Mouse (Mus musculus) cortical plate, adult 2 months (tissue): ENCODE data around the gene Dazap2.

Source experiments
- CTCF ChIP-seq: fragments of 200-500 bp; IDR thresholded peaks from 2 replicates; pipeline ENCODE4 v1.5.1; 2011; ENCODE audit warnings: mild to moderate bottlenecking, control low read depth, low read length; ENCODE audit not compliant: insufficient read depth; ENCODE audit errors: extremely low read depth
- POLR2A ChIP-seq: fragments of 200-500 bp; IDR thresholded peaks from 2 replicates; pipeline ENCODE4 v1.6.1; 2011; ENCODE audit warnings: mild to moderate bottlenecking, low read length, control low read depth; ENCODE audit not compliant: insufficient read depth; ENCODE audit errors: extremely low read depth

- TF ChIP-seq CTCF (no peak), POLR2A (no peak)
Observed at GRCm38 (mm10) chr15:100670004-100670403, 54.9 kb downstream of the Dazap2 start.
